Mouse (Mus musculus) cortical plate, adult 2 months (tissue): ENCODE data around the gene Ddx5.

Source experiments
- CTCF ChIP-seq: fragments of 200-500 bp; IDR thresholded peaks from 2 replicates; pipeline ENCODE4 v1.5.1; 2011; ENCODE audit warnings: mild to moderate bottlenecking, control low read depth, low read length; ENCODE audit not compliant: insufficient read depth; ENCODE audit errors: extremely low read depth
- POLR2A ChIP-seq: fragments of 200-500 bp; IDR thresholded peaks from 2 replicates; pipeline ENCODE4 v1.6.1; 2011; ENCODE audit warnings: mild to moderate bottlenecking, low read length, control low read depth; ENCODE audit not compliant: insufficient read depth; ENCODE audit errors: extremely low read depth

GRCm38 (mm10) chr11:106823741-106824140 is 34.8 kb upstream of the Ddx5 start:
- TF ChIP-seq POLR2A = no peak
- TF ChIP-seq CTCF = no peak
